Mouse (Mus musculus): ENCODE results near the gene Foxp4.

DNA sequence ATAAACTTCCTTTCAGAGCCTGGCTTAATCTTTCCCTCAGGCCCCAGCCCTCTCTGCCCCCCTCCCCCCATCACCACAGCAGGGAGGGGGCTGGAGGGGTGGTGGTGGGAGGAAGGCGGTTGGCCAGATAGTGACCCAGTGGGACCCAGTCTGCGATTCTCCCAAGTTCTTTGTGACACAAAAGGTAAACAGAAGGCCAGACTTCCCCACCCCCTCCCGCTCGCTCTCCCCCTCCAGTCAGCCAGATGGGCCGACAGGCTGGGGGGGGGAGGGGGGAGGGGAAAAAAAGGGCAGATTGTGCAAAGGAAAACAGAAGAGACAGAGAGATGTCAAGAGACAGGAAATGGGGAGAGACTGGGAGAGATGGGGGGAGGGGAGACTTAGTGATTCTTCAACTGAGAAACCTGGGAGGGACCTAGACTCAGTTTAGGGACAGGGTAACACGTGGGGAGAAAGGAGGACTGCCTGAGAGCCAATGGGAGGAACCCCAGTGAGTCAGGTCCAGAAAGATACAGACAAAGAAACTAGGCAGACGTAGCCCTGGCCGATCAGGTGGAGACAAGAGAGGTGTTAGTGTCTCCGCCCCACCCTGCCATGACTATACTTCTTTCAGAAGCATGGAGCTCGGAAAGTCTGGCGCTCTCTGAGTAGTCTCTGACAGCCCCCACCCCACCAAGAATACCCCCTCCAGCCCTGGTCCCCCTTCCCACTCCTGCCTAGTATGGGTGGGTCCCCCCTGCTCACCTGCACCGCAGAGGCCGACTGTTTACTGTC, 36.9 kb downstream of the Foxp4 start:
- TF ChIP-seq POLR2A (IDR thresholded peaks at IDR 0.05; ENCODE audit: borderline replicate concordance, insufficient read depth, low read length) (no peak), CTCF (IDR thresholded peaks at IDR 0.05; ENCODE audit: borderline replicate concordance, insufficient read depth, low read depth, low read length) (no peak)
